Mouse (Mus musculus) naive thymus-derived CD4-positive, alpha-beta T cell, adult 2 months (primary cell): ENCODE data around the gene Elavl3.
A peak's percentile ranks its signal among the peaks of the same experiment; 100 is the strongest.
"Not testable (repeated sequence)": the region's sequence is repeated elsewhere in the genome, so short reads cannot be mapped to it uniquely, and the experiment has no call there.

Experiments used
- DNase-seq: peaks from one replicate; pipeline ENCODE4 v3.0.0-alpha.2; 2011; ENCODE audit warnings: low read depth

The Elavl3 gene

DNA sequence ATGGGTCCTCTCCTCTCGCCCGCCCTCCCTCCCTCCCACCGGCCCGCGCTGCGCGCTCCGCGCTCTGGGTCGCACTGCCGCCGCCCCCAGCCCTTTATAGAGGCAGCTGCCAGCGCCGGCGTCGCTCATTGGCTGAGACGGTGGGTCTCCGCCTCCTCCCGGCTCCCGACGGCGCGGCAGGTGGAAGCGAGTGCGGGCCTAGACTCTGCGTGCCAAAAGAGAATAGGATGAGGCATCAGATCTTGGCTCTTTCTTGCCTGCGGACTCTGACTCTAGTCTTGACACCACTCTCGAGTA, at the start of gene Elavl3:
Gene Elavl3 (minus strand): TSS at position 66 of the 297 bp plus-strand sequence.
- peak; percentile 43 for DNase-seq

- no peak for DNase-seq
Measured at GRCm38 (mm10) chr9:22099922-22100321, 48.1 kb upstream of the Elavl3 start.

- DNase-seq: no peak
Measured at GRCm38 (mm10) chr9:22098993-22099696, 47.3 kb upstream of the Elavl3 start, which contains the start of gene Cnn1. TSS of gene Cnn1 (plus strand) at chr9:22099216.

DNA sequence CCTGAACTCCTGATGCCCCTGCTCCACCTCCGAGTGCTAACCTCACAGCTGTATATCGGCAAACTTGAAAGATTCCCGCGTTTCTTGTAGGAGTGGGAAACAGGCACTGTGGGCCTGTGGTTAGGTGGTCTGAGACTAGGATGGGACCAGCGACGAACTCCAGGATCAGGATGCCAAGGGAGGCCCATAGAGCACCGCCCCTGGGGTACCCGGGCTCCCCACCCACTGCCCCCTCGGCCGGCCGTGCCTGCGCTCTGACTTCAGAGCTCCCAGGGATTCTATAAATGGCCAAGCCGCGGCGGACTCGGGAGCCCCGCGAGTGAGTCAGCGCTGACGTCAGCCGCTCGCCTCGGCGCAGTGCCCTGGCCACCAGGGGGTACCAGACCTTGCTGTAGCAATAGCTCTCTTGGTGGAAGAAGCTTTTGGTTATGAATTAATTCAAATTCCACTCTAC, 44.1 kb upstream of the Elavl3 start:
- DNase-seq: peak; percentile 87

DNA sequence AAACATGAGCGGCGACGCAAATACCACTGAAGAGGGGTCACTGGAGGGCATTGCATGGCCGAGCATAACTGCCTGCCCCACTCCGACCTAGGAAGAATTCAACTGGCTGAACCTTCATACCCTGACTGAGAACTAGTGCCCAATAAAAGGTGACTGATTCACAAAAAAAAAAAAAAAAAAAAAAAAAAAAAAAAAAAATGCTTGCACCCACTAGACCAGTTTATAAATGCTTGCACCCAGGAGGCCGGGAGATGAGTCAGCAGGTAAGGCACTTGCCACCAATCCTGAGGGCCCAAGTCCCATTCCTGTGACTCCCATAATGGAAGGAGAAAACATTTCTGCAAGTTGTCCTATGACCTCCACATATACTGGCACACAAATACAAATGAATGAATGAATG, 40.9 kb upstream of the Elavl3 start:
- DNase-seq: no peak

GRCm38 (mm10) chr9:22089986-22090385, 38.2 kb upstream of the Elavl3 start:
- DNase-seq: no peak

GRCm38 (mm10) chr9:22089281-22089680, 37.5 kb upstream of the Elavl3 start:
- no peak for DNase-seq

DNA sequence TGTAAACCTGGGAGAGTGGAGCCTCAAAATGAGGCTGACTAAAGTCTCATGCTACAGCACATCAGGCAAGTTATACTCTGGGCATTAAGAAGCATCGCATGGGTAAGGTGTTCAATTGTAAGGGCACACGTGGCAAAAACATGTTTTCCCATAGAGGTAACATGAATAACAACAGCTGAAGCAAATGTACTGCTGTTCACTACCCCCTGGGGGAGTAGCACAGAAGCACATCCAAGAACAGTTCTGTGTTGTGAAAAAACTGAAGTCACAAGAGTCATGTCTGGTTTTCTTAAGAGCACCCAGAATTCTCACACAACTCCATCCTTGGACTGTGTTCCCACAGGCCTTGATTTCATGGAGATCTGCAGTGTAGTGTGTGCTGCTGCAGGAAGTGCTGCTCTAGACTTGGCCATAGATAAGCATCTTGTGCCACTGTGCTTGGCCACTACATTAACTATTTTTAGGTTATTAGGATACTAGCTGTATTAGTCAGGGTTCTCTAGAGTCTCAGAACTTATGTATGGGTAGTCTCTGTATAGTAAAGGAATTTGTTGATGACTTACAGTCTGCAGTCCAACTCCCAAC, 35.3 kb upstream of the Elavl3 start:
- no peak for DNase-seq

DNA sequence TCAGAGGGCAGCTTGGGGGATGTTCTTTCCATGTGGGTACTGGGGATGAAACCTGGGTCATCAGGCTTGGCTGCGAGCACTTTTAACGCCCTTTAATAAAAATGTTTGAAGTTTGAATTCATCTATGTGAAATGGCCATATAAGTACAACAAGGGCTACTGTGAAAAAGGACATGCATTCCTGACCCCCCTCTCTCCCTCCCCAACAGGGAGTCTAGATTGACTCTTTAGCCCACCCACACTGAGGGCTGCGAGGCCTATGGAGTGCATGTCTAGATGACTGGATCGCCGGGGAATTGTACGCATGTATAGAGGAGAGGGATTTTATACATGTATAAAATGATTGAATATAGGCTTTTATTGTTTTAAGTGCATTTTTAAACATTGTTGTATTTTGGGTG, 34.2 kb upstream of the Elavl3 start:
- no peak for DNase-seq

GRCm38 (mm10) chr9:22085022-22085834, 33.4 kb upstream of the Elavl3 start, which contains the start of gene Ecsit:
TSS of gene Ecsit (minus strand) at chr9:22085438.
- DNase-seq: peak; percentile 95

DNA sequence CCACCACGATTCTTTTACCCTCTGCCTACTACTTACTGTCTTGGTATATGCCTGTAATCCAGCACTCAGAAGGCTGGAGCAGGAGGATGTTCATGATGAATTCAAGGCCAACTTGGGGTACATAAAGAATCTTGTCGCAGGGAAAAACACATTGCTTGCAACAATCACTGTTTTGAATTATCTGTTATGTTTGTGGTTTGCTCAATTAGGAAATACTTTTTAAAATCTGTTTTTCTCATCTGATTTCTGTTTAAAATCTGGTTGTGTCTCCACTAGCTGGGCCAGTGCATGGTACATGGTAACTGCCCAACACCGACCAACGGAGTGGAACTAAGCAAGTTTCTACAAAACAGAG, 32.8 kb upstream of the Elavl3 start:
- DNase-seq: no peak

DNA sequence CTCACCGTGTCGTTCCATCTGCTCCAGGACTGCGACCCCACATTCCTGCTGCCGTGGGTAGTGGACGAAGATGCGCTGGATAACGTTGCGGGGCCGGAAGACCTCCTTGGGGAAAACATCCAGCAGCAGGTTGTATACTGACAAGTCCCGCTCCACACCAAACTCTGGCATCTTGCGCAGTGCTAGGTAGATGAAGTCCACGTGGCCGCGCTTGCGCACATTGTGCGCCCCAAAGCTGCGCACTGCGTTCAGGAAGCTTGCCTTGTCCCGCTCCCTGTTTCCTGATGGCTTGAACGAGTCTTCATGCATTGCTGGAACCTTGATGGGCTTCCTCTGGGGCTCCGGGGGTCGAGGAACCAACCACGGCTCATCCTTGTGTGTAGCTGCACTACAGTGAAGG, 24.4 kb upstream of the Elavl3 start:
- no peak for DNase-seq

DNA sequence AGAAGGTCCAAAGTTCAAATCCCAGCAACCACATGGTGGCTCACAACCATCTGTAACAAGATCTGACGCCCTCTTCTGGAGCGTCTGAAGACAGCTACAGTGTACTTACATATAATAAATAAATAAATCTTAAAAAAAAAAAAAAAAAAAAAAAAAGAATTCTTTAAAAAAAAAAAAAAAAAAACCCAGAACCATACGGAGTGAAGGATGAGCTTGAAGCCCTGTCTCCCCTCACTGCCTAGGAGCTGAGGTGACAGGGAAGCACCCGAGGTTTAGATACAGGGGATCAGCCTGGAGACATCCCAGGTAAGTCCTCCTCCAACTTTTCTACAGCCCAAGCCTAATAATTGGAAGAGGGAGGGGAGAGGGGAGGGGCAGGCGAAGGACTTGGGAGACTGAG, 24.0 kb upstream of the Elavl3 start:
- DNase-seq: not testable (repeated sequence)

DNA sequence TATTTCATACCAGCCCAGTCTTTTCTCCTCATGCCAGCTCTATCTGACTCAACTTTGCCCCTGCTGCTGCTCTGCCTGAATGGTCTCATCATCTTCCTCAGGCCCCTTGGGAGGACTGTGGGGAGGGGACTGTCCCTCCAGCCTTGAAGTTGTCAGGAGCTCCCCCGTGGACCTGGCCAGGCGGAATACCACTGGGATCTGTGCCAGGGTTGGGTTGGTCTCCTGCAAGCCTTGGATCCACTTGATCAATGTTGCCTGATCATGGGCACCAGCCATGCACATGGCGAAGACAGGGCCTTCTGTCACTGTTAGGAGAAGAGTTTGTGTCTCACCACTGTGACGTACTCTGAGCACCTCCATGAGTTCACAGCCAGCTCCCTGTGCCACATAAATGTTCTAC, 20.5 kb upstream of the Elavl3 start:
- no peak for DNase-seq

GRCm38 (mm10) chr9:22070791-22071573, 19.2 kb upstream of the Elavl3 start, which contains the start of the genes Gm49318 and Zfp653:
TSS of gene Gm49318 (minus strand) at chr9:22071259.
TSS of gene Zfp653 (minus strand) at chr9:22071376.
- peak; percentile 97 for DNase-seq

- no peak for DNase-seq
Measured at GRCm38 (mm10) chr9:22069881-22070553, 18.2 kb upstream of the Elavl3 start.

- DNase-seq: no peak
Measured at GRCm38 (mm10) chr9:22067195-22067594, 15.4 kb upstream of the Elavl3 start.

DNA sequence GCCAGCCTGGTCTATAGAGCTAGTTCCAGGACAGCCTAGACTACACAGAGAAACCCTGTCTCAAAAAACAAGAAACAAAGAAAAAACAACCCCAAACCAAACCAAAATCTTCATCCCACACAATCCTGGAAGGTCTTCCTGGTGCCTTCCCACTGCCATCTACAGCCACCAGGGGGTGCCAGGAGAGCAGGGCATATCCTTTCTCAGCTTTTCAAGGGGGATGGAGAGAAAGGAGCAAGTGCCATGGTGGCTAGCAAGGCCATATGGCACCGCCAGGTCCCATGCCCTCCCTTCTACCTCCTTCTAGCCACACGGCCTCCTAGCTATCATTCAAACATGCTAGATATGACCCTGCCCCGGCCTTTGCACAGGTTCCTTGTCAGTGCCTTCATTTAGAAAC, 14.6 kb upstream of the Elavl3 start:
- peak; percentile 67 for DNase-seq

- no peak for DNase-seq
Measured at GRCm38 (mm10) chr9:22065642-22066041, 13.8 kb upstream of the Elavl3 start.

DNA sequence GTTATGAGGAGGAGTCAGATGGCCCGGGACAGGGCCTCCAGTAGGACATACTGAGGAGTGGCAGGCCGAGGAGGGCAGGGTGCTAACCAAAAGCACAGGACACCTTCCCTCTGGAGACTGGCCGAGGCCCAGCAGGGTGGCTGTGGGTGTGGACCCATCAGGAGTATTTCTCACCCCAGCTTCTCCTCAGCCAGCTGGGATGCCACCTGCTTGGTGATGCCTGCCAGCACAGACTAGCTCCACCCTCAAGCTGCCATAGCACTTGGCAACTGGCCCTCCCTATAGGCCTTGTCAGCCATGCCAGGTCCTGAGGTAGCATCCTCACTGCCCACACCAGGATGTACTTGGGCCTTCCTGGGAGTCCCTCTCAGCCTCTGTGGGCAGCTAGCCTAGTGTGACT, 12.5 kb upstream of the Elavl3 start:
- DNase-seq: no peak

GRCm38 (mm10) chr9:22061339-22061738, 9.5 kb upstream of the Elavl3 start:
- no peak for DNase-seq

- no peak for DNase-seq
Measured at GRCm38 (mm10) chr9:22058011-22058424, 6.2 kb upstream of the Elavl3 start.
